Mouse (Mus musculus) heart, postnatal 10 days (tissue): Measurements from ENCODE around the gene Mrpl54. TPM values are rescaled to one million over a fixed set of nuclear protein-coding genes. Genes with fewer than 3 reads are reported as not detected.

Source experiments
- DNase-seq, 2 experiments: peaks; one replicate each; pipeline ENCODE4 v3.0.0; 2021
- intact Hi-C: fragments of 180-260 bp; cut with DNase I; formaldehyde crosslinking; loops from one replicate; pipeline ENCODE4 v1.15.1; 2025
- total RNA-seq, 2 experiments: library from RNA; stranded (reverse); gene quantifications; 2 replicates each; pipeline ENCODE4 v1.2.3; 2021

Gene Mrpl54
- total RNA-seq, 2 experiments from 2014 or later, result 93.4 to 108 TPM

GRCm38 (mm10) chr10:81295185-81295584, 28.5 kb upstream of the Mrpl54 start:
- intact Hi-C loops, result no loop called here
- DNase-seq, result no peak

GRCm38 (mm10) chr10:81294442-81294841, 27.7 kb upstream of the Mrpl54 start:
- intact Hi-C loops, result no loop called here
- DNase-seq, result no peak

DNA sequence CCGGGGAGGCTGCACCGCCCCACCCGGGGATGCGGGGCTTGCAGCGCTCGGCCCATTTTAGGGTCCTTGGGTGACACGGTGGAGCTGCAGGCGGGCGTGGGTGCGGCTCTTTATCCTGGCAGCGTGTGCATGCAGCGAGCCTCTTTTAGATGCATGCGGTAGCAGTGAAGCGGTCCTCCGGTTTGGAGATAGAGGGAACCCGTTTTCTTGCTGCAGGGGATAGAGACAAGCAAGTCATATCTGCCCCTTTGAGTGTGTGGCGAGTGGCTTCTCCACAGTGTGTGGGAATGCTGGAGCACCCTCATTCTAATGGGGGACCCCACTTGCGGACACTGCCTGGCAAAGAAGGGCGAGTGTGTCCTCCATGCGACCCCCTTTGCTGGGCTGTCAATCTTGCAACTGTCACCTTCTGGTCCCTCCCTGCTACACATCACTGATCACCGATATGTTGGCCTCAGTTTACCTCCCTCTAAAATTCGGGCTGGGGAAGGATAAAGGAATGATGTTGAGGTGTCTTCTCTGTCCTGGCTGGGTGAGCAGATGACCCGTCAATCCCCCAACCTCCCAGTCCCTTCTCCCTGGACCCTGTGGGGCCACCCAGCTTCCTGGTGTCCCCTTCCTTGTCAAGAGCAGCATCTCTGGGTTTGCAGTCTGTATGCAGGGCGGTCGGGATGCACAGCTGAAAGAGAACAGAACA, 26.7 kb upstream of the Mrpl54 start:
- intact Hi-C loops, result no loop called here

GRCm38 (mm10) chr10:81292554-81293333, 26.0 kb upstream of the Mrpl54 start, which contains the start of gene Pip5k1c:
TSS of gene Pip5k1c (plus strand) at chr10:81292963.
- peak; percentile 99 for DNase-seq
- intact Hi-C loops, result no loop called here

More for the DNA sequence above, 26.7 kb upstream of the Mrpl54 start:
- no peak for DNase-seq

- intact Hi-C loops, result no loop called here
- DNase-seq, result no peak
Observed at GRCm38 (mm10) chr10:81291511-81292104, 24.9 kb upstream of the Mrpl54 start, which contains the start of gene Tjp3. TSS of gene Tjp3 (minus strand) at chr10:81291581.

DNA sequence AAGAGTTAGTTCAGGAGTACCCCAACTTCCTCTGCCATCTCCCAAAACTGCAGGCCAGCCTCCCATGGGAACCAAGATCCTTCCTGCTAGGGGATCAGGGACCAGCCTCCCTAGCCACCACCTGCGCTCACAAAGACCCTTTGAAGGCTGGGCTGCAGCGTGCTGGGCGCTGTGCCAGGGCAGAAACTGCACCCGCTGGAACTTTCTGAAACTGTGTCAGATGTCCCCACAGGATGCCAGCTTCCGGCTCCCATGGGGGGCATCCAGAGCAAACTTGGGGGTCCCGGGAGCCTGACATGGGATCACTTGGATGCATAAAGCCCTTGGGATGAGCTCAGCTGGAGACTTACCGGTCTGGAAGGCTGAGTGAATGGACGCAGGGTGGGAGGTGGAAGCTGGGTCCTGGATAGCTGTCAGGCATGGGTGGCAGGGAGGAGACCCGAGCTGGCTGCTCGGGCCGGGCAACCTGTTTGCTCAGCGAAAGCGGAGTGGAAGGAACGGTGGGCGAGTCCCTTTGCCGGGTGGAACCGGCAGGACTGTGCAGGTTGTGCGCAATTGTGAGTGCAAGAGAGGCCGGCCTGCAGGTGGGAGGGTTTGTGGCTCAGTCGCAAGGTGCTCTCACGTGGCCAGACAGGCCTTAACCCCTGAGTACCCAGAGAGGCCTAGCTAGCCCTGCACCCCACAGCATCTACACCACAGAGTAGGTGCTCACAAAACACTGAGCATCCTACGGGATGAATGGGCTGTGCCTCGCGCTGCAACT, 24.1 kb upstream of the Mrpl54 start:
- no peak for DNase-seq
- intact Hi-C loops, result no loop called here

- no peak for DNase-seq
- intact Hi-C loops, result loop anchor here (1.0 to 2.0 kb wide), 4 partner anchors 15 to 161 kb away; no protein-coding TSS in a partner anchor
Observed at GRCm38 (mm10) chr10:81289811-81290210, 23.1 kb upstream of the Mrpl54 start.

DNA sequence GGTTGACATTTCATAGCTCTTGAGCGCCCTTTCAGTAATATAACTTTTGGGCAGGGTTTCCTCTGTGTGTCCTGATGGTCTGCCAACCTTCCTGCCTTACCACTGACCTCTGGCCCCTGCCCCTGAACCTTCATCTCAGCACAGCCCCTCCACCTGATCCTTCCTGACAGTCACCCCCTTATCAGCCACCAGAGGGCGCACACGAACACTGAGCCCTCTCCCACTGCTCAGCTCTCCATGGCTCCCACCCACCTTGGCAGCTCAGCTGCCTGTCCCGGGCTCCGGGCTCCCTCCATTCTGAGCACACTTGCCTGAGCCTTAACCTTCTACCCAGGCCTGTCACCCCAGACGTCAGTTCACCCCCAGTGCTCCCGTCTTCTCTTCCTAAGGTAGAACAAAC, 22.5 kb upstream of the Mrpl54 start:
- intact Hi-C loops, result loop anchor here (1.0 to 2.0 kb wide), 4 partner anchors 16 to 162 kb away; no protein-coding TSS in a partner anchor
- DNase-seq, result peak; percentile 74 to 80

- DNase-seq, result peak in 1 of 2 experiments; percentile 63
- intact Hi-C loops, result loop anchor here (2.0 kb wide), 3 partner anchors 28 to 162 kb away; no protein-coding TSS in a partner anchor
Observed at GRCm38 (mm10) chr10:81288601-81289000, 21.9 kb upstream of the Mrpl54 start.

DNA sequence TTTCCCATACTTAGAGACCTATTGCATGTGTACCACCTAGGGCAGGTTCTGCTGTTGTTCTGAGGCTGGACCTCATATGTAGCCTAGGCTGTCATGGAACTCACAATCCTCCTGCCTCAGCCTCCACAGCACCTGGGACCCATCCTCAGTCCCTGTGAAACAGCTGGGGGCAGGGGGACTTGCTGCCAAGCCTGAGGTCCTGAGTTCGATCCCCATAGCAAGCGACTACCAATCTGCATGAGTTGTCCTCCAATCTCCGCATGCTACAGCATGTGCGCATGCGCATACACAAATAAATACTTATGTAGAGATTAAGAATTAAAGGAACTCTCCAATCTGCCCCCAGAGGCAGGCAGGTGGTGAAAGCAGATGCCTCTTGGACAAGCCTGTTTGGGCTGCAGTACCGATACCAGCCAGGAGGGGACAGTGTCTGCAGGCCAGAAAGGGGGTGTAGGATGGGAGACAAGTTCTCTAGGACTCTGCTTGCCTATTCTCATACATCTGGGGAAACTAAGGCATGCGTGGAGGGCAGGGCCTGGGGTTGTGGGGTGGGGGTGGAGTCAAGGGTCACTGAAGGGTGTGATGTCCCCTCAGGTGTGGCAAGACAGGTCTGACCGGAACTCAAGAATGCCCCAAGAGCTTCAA, 20.9 kb upstream of the Mrpl54 start:
- peak; percentile 56 to 80 for DNase-seq
- intact Hi-C loops, result loop anchor here (2.0 kb wide), 3 partner anchors 29 to 163 kb away; no protein-coding TSS in a partner anchor

DNA sequence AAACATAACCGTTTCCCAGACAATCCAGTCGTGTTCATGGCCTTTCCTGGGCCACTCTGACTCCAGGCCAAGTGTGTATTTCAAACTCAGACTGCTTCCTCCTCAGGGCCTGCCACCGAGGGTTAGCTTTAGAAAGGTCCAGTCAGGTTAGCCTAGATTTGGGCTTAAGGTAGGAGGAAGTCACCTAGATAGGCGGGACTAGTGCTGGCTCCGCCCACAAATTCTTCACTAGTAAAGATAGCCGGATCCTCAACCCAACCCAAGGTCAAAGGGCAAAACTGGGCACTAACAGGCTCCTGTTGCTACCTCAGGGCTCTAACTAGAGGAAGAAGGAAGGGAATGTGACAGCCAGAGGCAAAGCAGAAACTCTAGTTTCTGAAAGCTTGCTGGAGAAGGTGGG, 19.9 kb upstream of the Mrpl54 start:
- intact Hi-C loops, result no loop called here
- no peak for DNase-seq

DNA sequence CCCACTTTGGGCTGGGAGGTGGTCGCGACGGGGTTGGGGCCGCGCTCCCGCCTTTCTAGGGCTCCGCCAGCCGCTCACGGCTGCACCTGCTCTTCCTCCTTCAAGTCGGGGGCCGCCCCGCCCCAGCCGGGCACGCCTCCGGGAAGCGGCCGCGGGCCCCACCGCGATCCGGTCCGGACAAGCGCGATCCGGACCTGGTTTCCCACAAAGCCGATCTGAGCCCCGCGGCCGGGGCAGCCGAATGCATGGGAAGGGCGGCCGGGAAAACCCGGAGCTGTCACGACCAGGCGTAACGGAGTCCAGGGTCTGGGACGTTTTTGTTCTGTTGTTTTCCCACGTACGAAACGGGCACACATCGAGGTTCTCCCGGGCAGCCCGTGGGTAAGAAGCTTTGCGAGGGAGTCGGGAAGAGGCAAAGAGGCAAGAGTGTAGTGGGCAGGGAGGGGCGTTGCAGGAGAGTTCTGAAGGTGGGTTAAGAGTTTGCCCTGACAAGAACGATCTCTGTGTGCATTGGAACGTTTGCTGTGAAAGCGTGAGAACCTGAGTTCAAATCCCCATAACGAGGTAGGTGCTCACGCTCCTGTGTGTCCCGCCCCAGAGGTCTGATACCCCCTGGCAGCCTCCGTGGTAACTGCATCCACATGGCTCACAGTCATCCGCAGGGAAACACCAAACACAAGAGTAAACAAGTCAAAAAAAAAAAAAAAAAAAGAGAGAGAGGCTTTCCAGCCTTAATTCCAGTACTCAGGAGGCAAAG, 19.1 kb upstream of the Mrpl54 start:
- DNase-seq, result peak; percentile 94 to 95
- intact Hi-C loops, result no loop called here

GRCm38 (mm10) chr10:81284719-81285118, 18.0 kb upstream of the Mrpl54 start:
- intact Hi-C loops, result no loop called here

GRCm38 (mm10) chr10:81284189-81284588, 17.5 kb upstream of the Mrpl54 start:
- intact Hi-C loops, result no loop called here
- no peak for DNase-seq

More at GRCm38 (mm10) chr10:81284719-81285118, 18.0 kb upstream of the Mrpl54 start:
- no peak for DNase-seq

GRCm38 (mm10) chr10:81279496-81279895, 12.8 kb upstream of the Mrpl54 start:
- intact Hi-C loops, result no loop called here
- no peak for DNase-seq

DNA sequence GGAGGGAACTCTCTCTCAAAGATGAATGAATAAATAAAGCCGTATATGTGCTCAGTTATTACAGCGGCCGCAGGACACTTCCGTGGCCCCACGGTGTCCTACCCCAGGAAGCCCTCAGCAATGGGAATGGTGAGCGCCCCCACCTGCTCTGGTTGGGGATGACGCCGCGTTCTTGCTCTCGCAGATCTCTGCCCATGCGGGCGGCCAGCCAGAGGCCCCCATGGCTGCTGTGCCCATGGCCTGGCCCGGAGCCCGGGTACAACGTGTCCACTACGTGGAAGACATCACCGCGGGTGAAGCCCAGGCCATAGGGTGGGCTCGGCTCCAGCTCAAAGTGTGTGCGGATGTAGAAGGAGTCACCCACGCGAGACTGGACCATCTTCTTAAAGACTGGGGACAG, 10.9 kb upstream of the Mrpl54 start:
- intact Hi-C loops, result no loop called here

GRCm38 (mm10) chr10:81273842-81274241, 7.1 kb upstream of the Mrpl54 start:
- no peak for DNase-seq
- intact Hi-C loops, result no loop called here

More for the DNA sequence above, 10.9 kb upstream of the Mrpl54 start:
- no peak for DNase-seq

- intact Hi-C loops, result no loop called here
- DNase-seq, result no peak
Observed at GRCm38 (mm10) chr10:81272356-81272755, 5.6 kb upstream of the Mrpl54 start.
